Mouse (Mus musculus): Measurements from ENCODE around the gene Zeb2.
A peak's percentile ranks its signal among the peaks of the same experiment; 100 is the strongest.

Zeb2 gene

GRCm38 (mm10) chr2:45060202-45060601 is 57.0 kb downstream of the Zeb2 start:
- DNase-seq, result no peak

GRCm38 (mm10) chr2:45059599-45059998 is 57.6 kb downstream of the Zeb2 start:
- DNase-seq, result no peak

GRCm38 (mm10) chr2:45059010-45059409 is 58.2 kb downstream of the Zeb2 start:
- DNase-seq, result no peak

- no peak for DNase-seq
Observed at GRCm38 (mm10) chr2:45058183-45058582, 59.0 kb downstream of the Zeb2 start.

- DNase-seq, result no peak
Observed at GRCm38 (mm10) chr2:45056856-45057562, 60.2 kb downstream of the Zeb2 start.

- DNase-seq, result no peak
Observed at GRCm38 (mm10) chr2:45055926-45056325, 61.3 kb downstream of the Zeb2 start.

GRCm38 (mm10) chr2:45055034-45055615 is 62.1 kb downstream of the Zeb2 start:
- DNase-seq, result no peak

- DNase-seq, result no peak
Observed at GRCm38 (mm10) chr2:45054070-45055025, 62.8 kb downstream of the Zeb2 start.

- DNase-seq, result no peak
Observed at GRCm38 (mm10) chr2:45052587-45052986, 64.6 kb downstream of the Zeb2 start.

GRCm38 (mm10) chr2:45051321-45051720 is 65.9 kb downstream of the Zeb2 start:
- DNase-seq, result no peak

GRCm38 (mm10) chr2:45049923-45050322 is 67.3 kb downstream of the Zeb2 start:
- no peak for DNase-seq

- DNase-seq, result no peak
Observed at GRCm38 (mm10) chr2:45049279-45049678, 67.9 kb downstream of the Zeb2 start.

- DNase-seq, result no peak
Observed at GRCm38 (mm10) chr2:45040706-45041312, 76.4 kb downstream of the Zeb2 start.

GRCm38 (mm10) chr2:45039503-45039902 is 77.7 kb downstream of the Zeb2 start:
- DNase-seq, result no peak

GRCm38 (mm10) chr2:45028091-45028638 is 89.0 kb downstream of the Zeb2 start:
- DNase-seq, result no peak

GRCm38 (mm10) chr2:45017186-45017800 is 99.9 kb downstream of the Zeb2 start:
- no peak for DNase-seq

- DNase-seq, result no peak
Observed at GRCm38 (mm10) chr2:45013325-45013724, 103.9 kb downstream of the Zeb2 start.

- no peak for DNase-seq
Observed at GRCm38 (mm10) chr2:45012676-45013075, 104.5 kb downstream of the Zeb2 start.

GRCm38 (mm10) chr2:45010701-45011100 is 106.5 kb downstream of the Zeb2 start:
- no peak for DNase-seq

- DNase-seq, result peak; percentile 67
Observed at GRCm38 (mm10) chr2:44999906-45000305, 117.3 kb downstream of the Zeb2 start.

- DNase-seq, result no peak
Observed at GRCm38 (mm10) chr2:44998710-44999109, 118.5 kb downstream of the Zeb2 start.

GRCm38 (mm10) chr2:44981646-44982045 is 135.5 kb downstream of the Zeb2 start:
- DNase-seq, result no peak
